Mouse (Mus musculus) ES-Bruce4 (cell line): Measurements from ENCODE around the gene Rnase12.

Experiments used
- CTCF ChIP-seq: IDR thresholded peaks from one replicate; pipeline ENCODE4 v1.8.1; 2011; ENCODE audit warnings: low read depth, low read length
- EP300 ChIP-seq: IDR thresholded peaks from 2 replicates; pipeline ENCODE4 v1.6.1; 2011; ENCODE audit warnings: low read depth, low read length; ENCODE audit not compliant: insufficient read depth
- POLR2A ChIP-seq: IDR thresholded peaks from one replicate; pipeline ENCODE4 v1.8.1; 2011; ENCODE audit warnings: low read length; ENCODE audit not compliant: insufficient read depth

GRCm38 (mm10) chr14:51098921-51099320 lies 41.5 kb upstream of the Rnase12 start:
- no peak for TF ChIP-seq CTCF
- no peak for TF ChIP-seq POLR2A
- no peak for TF ChIP-seq EP300
